Mouse (Mus musculus) limb, embryonic 12.5 days (tissue): Measurements from ENCODE around the gene Atg7. TPM values are rescaled to one million over a fixed set of nuclear protein-coding genes. Genes with fewer than 3 reads are reported as not detected.

Experiments used
- ATAC-seq: fragments of 200-750 bp; cut with Nextera tagmentation; 2 replicates; pipeline ENCODE4 v1.8.0; 2017; ENCODE audit warnings: low read depth, moderate TSS enrichment; ENCODE audit not compliant: insufficient number of reproducible peaks, insufficient read depth, low FRiP score, low TSS enrichment
- H3K27ac ChIP-seq: fragments of 300-500 bp; sonication (generic); 2 replicates; pipeline ENCODE4 v1.5.1; 2016; ENCODE audit warnings: mild to moderate bottlenecking, moderate library complexity
- H3K27me3 ChIP-seq: fragments of 300-500 bp; sonication (generic); 2 replicates; pipeline ENCODE4 v1.6.1; 2016; ENCODE audit warnings: mild to moderate bottlenecking, moderate library complexity
- H3K36me3 ChIP-seq: fragments of 300-500 bp; sonication (generic); 2 replicates; pipeline ENCODE4 v1.6.1; 2016; ENCODE audit warnings: mild to moderate bottlenecking, moderate library complexity
- H3K4me1 ChIP-seq: fragments of 300-500 bp; sonication (generic); replicated peaks from 2 replicates; pipeline ENCODE4 v1.6.1; 2016
- H3K4me2 ChIP-seq: fragments of 300-500 bp; sonication (generic); 2 replicates; pipeline ENCODE4 v1.6.1; 2016; ENCODE audit warnings: mild to moderate bottlenecking, moderate library complexity
- H3K4me3 ChIP-seq: fragments of 300-500 bp; sonication (generic); replicated peaks from 2 replicates; pipeline ENCODE4 v1.5.1; 2016; ENCODE audit warnings: mild to moderate bottlenecking
- H3K9ac ChIP-seq: fragments of 300-500 bp; sonication (generic); replicated peaks from 2 replicates; pipeline ENCODE4 v1.6.1; 2016; ENCODE audit warnings: mild to moderate bottlenecking, moderate library complexity
- H3K9me3 ChIP-seq: fragments of 300-500 bp; sonication (generic); 2 replicates; pipeline ENCODE4 v1.6.1; 2016; ENCODE audit warnings: mild to moderate bottlenecking, moderate library complexity
- WGBS: fragments of 180-500 bp; shearing (Covaris S2); methylation state at CpG from one replicate; pipeline ENCODE4 v1.1.7; 2016; 5-methylcytosine and 5-hydroxymethylcytosine counted together
- polyA plus RNA-seq: library from polyadenylated mRNA; unstranded; fragments of >200 nt; fragmentation: Nextera tagmentation; extraction: Ambion mirVana; gene quantifications from 2 replicates; pipeline ENCODE4 v1.2.1, GENCODE M21; 2016

Atg7 gene
- polyA plus RNA-seq, 1 experiment from 2014 or later: 17.1 TPM

- no peak overlapping the region for H3K9ac ChIP-seq
Measured at GRCm38 (mm10) chr6:114687035-114687434, 44.1 kb downstream of the Atg7 start.

GRCm38 (mm10) chr6:114690661-114691060 is 47.8 kb downstream of the Atg7 start:
- Histone ChIP-seq H3K36me3 (0 out of 2 replicates have a peak, but pooled peaks cover 4% of the 10 kb centered on the region), H3K4me3 (no peak overlapping the region), H3K9ac (no peak overlapping the region), H3K27ac (no peak overlapping the region), H3K9me3 (no peaks in the 10 kb centered on the region), H3K4me1 (no peaks in the 10 kb centered on the region; the same call in 1 of the 2 replicates), H3K27me3 (no peaks in the 10 kb centered on the region), H3K4me2 (no peak overlapping the region)
- 46% methylated on average over 2 of the region's 2 CpGs for WGBS
- no peak for ATAC-seq

More at GRCm38 (mm10) chr6:114687035-114687434, 44.1 kb downstream of the Atg7 start:
- Histone ChIP-seq H3K9me3 (no peaks in the 10 kb centered on the region), H3K4me1 (no peaks in the 10 kb centered on the region; the same call in 1 of the 2 replicates), H3K27me3 (no peaks in the 10 kb centered on the region), H3K27ac (no peak overlapping the region), H3K4me3 (no peak overlapping the region), H3K4me2 (no peak overlapping the region), H3K36me3 (0 out of 2 replicates have a peak, but pooled peaks cover 4% of the 10 kb centered on the region)
- ATAC-seq: no peak
- WGBS: 100% methylated on average over 1 of the region's 1 CpGs

GRCm38 (mm10) chr6:114691530-114691929 is 48.6 kb downstream of the Atg7 start:
- no peak overlapping the region for H3K9ac ChIP-seq
- 0 out of 2 replicates have a peak, but pooled peaks cover 4% of the 10 kb centered on the region for H3K36me3 ChIP-seq
- no peaks in the 10 kb centered on the region for H3K9me3 ChIP-seq
- no peaks in the 10 kb centered on the region for H3K27me3 ChIP-seq
- no peaks in the 10 kb centered on the region; the same call in 1 of the 2 replicates for H3K4me1 ChIP-seq
- no peak overlapping the region for H3K4me2 ChIP-seq
- H3K4me3 ChIP-seq: no peak overlapping the region
- 87% methylated on average over 6 of the region's 6 CpGs for WGBS
- H3K27ac ChIP-seq: no peak overlapping the region
- no peak for ATAC-seq

GRCm38 (mm10) chr6:114692691-114693090 is 49.8 kb downstream of the Atg7 start:
- H3K4me3 ChIP-seq: no peak overlapping the region
- no peak overlapping the region for H3K27ac ChIP-seq
- 94% methylated on average over 10 of the region's 10 CpGs for WGBS
- no peaks in the 10 kb centered on the region for H3K9me3 ChIP-seq
- no peaks in the 10 kb centered on the region; the same call in 1 of the 2 replicates for H3K4me1 ChIP-seq
- no peak overlapping the region for H3K4me2 ChIP-seq
- H3K36me3 ChIP-seq: 0 out of 2 replicates have a peak, but pooled peaks cover 4% of the 10 kb centered on the region
- no peaks in the 10 kb centered on the region for H3K27me3 ChIP-seq
- no peak for ATAC-seq
- no peak overlapping the region for H3K9ac ChIP-seq

GRCm38 (mm10) chr6:114697646-114698490 is 55.0 kb downstream of the Atg7 start:
- ATAC-seq: peak; percentile 81; the same call in 1 of the 2 replicates
- H3K4me2 ChIP-seq: no peak overlapping the region
- 48% methylated on average over 9 of the region's 9 CpGs for WGBS
- H3K4me1 ChIP-seq: no peaks in the 10 kb centered on the region
- peaks cover 12% of the 10 kb centered on the region; the same call in 1 of the 2 replicates for H3K36me3 ChIP-seq
- H3K4me3 ChIP-seq: no peak overlapping the region
- no peak overlapping the region for H3K27ac ChIP-seq
- H3K9me3 ChIP-seq: no peaks in the 10 kb centered on the region
- H3K9ac ChIP-seq: no peak overlapping the region
- no peaks in the 10 kb centered on the region for H3K27me3 ChIP-seq

GRCm38 (mm10) chr6:114698578-114698977 is 55.7 kb downstream of the Atg7 start:
- no peak overlapping the region for H3K4me3 ChIP-seq
- H3K9ac ChIP-seq: no peak overlapping the region
- no peaks in the 10 kb centered on the region for H3K27me3 ChIP-seq
- no peak overlapping the region for H3K27ac ChIP-seq
- H3K4me1 ChIP-seq: no peaks in the 10 kb centered on the region
- H3K36me3 ChIP-seq: peaks cover 16% of the 10 kb centered on the region; the same call in 1 of the 2 replicates
- H3K9me3 ChIP-seq: no peaks in the 10 kb centered on the region
- WGBS: 68% methylated on average over 5 of the region's 5 CpGs
- no peak overlapping the region for H3K4me2 ChIP-seq
- no peak for ATAC-seq

GRCm38 (mm10) chr6:114700704-114701103 is 57.8 kb downstream of the Atg7 start:
- no peak for ATAC-seq
- Histone ChIP-seq H3K9ac (no peak overlapping the region), H3K9me3 (no peaks in the 10 kb centered on the region), H3K4me3 (no peak overlapping the region), H3K27ac (no peak overlapping the region), H3K4me2 (no peak overlapping the region), H3K36me3 (peaks cover 22% of the 10 kb centered on the region; the same call in 1 of the 2 replicates), H3K4me1 (no peaks in the 10 kb centered on the region), H3K27me3 (no peaks in the 10 kb centered on the region)
- 74% methylated on average over 3 of the region's 3 CpGs for WGBS

- no peak overlapping the region for H3K27ac ChIP-seq
- no peak for ATAC-seq
- WGBS: 85% methylated on average over 3 of the region's 3 CpGs
- peaks cover 16% of the 10 kb centered on the region; the same call in 1 of the 2 replicates for H3K4me1 ChIP-seq
- H3K36me3 ChIP-seq: peaks cover 15% of the 10 kb centered on the region; the same call in 1 of the 2 replicates
- H3K27me3 ChIP-seq: no peaks in the 10 kb centered on the region
- no peak overlapping the region for H3K4me3 ChIP-seq
- no peaks in the 10 kb centered on the region for H3K9me3 ChIP-seq
- H3K9ac ChIP-seq: no peak overlapping the region
- H3K4me2 ChIP-seq: no peak overlapping the region
Measured at GRCm38 (mm10) chr6:114707032-114707431, 64.1 kb downstream of the Atg7 start.

- Histone ChIP-seq H3K27me3 (no peaks in the 10 kb centered on the region), H3K27ac (no peak overlapping the region), H3K4me3 (no peak overlapping the region), H3K4me2 (no peak overlapping the region), H3K4me1 (peaks cover 59% of the 10 kb centered on the region), H3K36me3 (no peaks in the 10 kb centered on the region), H3K9me3 (no peaks in the 10 kb centered on the region), H3K9ac (no peak overlapping the region)
- ATAC-seq: no peak
- 69% methylated on average over 4 of the region's 4 CpGs for WGBS
Measured at GRCm38 (mm10) chr6:114712242-114713050, 69.5 kb downstream of the Atg7 start.

GRCm38 (mm10) chr6:114713538-114713937 is 70.6 kb downstream of the Atg7 start:
- Histone ChIP-seq H3K4me1 (peaks cover 54% of the 10 kb centered on the region), H3K36me3 (no peaks in the 10 kb centered on the region), H3K4me2 (no peak overlapping the region), H3K9ac (no peak overlapping the region), H3K9me3 (no peaks in the 10 kb centered on the region), H3K27me3 (no peaks in the 10 kb centered on the region), H3K4me3 (no peak overlapping the region), H3K27ac (0 out of 2 replicates have a peak overlapping the region, but pooled peaks have one; percentile 67)
- no peak for ATAC-seq
- WGBS: 67% methylated on average over 3 of the region's 3 CpGs

- Histone ChIP-seq H3K9ac (no peak overlapping the region), H3K36me3 (no peaks in the 10 kb centered on the region), H3K27me3 (no peaks in the 10 kb centered on the region), H3K27ac (peak overlapping the region; percentile 67), H3K4me3 (no peak overlapping the region), H3K9me3 (no peaks in the 10 kb centered on the region), H3K4me2 (no peak overlapping the region), H3K4me1 (peaks cover 58% of the 10 kb centered on the region)
- no peak for ATAC-seq
- 37% methylated on average over 5 of the region's 5 CpGs for WGBS
Measured at GRCm38 (mm10) chr6:114714654-114715053, 71.8 kb downstream of the Atg7 start.
